Mouse (Mus musculus) monocyte, adult 2 months (primary cell): ENCODE measurements around the gene Lrrc4b.
A peak's percentile ranks its signal among the peaks of the same experiment; 100 is the strongest.

Experiments used
- DNase-seq, 2 experiments: peaks; one replicate each; pipeline ENCODE4 v3.0.0; 2022; ENCODE audit warnings: low spot score in 2 of 2, low read depth in 1 of 2

The Lrrc4b gene

GRCm38 (mm10) chr7:44428968-44429521 is at the start of gene Lrrc4b:
Gene Lrrc4b, plus strand, starts transcription at chr7:44429018.
- no peak for DNase-seq

GRCm38 (mm10) chr7:44382541-44382940 is 46.3 kb upstream of the Lrrc4b start:
- DNase-seq = no peak

GRCm38 (mm10) chr7:44383980-44384715 is 44.7 kb upstream of the Lrrc4b start, which contains the start of gene Syt3:
Gene Syt3, plus strand, starts transcription at chr7:44384102.
- DNase-seq = no peak

- DNase-seq = no peak
Observed at GRCm38 (mm10) chr7:44384716-44385059, 44.1 kb upstream of the Lrrc4b start.

DNA sequence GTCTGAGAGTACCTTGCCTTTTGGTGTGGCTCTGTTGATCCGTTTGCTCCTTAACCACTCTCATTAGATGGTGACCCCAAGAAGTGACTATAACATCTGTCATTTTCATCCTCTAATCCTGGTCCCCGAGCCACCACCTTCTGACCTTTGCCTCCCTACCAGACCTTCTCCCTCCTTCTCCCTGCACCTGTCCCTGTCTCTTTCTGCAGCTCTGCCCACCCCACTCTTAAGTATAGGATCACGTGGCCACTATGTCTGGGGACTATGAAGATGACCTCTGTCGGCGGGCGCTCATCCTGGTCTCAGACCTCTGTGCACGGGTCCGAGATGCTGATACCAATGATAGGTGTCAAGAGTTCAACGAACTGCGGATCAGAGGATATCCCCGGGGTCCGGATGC is 43.1 kb upstream of the Lrrc4b start, which contains the start of gene 1700008O03Rik:
Gene 1700008O03Rik (minus strand): TSS at position 101 of the 400 bp plus-strand sequence.
- no peak for DNase-seq

GRCm38 (mm10) chr7:44391831-44392230 is 37.0 kb upstream of the Lrrc4b start:
- DNase-seq = no peak

- DNase-seq = no peak
Observed at GRCm38 (mm10) chr7:44392341-44392740, 36.5 kb upstream of the Lrrc4b start.

GRCm38 (mm10) chr7:44393284-44393683 is 35.5 kb upstream of the Lrrc4b start:
- DNase-seq = no peak

DNA sequence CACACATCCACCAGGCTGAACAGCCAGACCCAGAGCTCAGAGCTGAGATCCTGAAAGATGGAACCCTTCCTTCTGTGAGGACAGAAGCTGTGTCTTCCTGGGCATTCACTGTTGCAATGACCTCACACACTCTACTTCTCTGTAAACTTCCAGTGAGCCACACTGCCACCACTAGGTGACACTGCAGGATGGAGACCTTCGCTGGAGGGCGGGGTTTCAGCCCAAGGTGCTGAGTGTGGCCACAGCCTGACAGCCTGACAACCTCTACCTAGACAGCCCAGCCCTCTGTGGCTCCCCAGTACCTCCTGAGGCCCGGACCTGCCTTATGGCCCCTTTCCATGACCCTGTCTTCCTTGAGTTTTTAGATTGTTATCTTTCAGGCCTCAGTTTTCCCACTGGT is 30.2 kb upstream of the Lrrc4b start:
- peak in 1 of 2 experiments; percentile 45 for DNase-seq

- DNase-seq = peak in 1 of 2 experiments; percentile 17
Observed at GRCm38 (mm10) chr7:44401673-44402072, 27.1 kb upstream of the Lrrc4b start.

GRCm38 (mm10) chr7:44405346-44406014 is 23.3 kb upstream of the Lrrc4b start:
- DNase-seq = peak; percentile 68 to 71

DNA sequence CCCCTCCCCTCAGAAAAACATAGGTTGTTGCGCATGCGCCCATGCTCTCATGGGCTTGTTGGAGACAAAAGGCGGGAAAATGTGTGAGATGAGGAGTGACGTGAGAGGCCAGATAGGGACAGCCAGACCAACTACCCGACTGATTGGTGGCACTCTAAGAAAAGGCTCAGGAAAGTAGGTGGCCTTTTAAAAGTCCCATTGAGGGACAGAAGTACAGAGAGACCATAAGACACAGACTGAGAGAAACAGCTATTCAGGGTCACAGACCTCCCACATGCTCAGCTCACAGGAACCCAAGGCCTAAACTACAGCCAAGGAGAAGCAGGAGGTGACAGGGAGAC is 22.8 kb upstream of the Lrrc4b start:
- no peak for DNase-seq

DNA sequence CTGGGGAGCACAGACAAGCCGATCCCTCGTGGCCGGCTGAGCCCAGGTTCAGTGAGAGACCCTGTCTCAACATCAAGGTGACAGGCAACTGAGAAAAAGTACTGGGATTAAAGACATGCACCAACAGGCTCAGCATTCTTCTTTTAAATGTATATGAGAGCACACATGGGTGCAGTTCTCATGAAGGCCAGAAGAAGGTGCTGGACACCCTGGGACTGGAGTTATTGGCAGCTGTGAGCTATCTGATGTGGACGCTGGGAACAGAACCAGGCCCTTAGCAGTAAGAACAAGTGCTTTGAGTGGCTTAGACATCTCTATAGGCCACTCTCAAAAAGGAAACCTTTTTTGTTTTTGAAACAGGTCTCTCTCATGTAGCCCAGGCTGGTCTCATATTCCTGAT is 17.7 kb upstream of the Lrrc4b start:
- no peak for DNase-seq

DNA sequence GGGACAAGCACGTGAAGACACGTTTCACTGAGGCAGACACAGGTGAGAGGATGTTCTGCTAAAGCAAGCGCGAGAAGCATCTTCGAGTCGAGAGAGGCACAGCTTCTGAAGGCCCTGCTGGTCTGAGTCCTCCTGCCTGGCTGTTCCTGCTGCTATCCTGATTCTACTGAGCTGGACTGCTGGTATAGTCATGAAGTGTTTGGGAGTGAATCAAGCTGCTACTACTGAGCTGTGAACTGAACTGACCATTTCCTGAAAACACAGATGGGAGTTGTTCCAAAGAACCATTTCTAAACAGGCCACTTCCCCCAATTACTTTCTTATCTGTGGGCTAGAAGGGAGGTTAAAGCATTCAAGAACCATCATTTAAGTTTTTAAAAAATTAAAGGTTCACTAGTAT is 15.5 kb upstream of the Lrrc4b start:
- no peak for DNase-seq

GRCm38 (mm10) chr7:44427666-44428065 is 1.2 kb upstream of the Lrrc4b start:
- no peak for DNase-seq

GRCm38 (mm10) chr7:44428171-44428950 is 457 bp upstream of the Lrrc4b start:
- DNase-seq = no peak

DNA sequence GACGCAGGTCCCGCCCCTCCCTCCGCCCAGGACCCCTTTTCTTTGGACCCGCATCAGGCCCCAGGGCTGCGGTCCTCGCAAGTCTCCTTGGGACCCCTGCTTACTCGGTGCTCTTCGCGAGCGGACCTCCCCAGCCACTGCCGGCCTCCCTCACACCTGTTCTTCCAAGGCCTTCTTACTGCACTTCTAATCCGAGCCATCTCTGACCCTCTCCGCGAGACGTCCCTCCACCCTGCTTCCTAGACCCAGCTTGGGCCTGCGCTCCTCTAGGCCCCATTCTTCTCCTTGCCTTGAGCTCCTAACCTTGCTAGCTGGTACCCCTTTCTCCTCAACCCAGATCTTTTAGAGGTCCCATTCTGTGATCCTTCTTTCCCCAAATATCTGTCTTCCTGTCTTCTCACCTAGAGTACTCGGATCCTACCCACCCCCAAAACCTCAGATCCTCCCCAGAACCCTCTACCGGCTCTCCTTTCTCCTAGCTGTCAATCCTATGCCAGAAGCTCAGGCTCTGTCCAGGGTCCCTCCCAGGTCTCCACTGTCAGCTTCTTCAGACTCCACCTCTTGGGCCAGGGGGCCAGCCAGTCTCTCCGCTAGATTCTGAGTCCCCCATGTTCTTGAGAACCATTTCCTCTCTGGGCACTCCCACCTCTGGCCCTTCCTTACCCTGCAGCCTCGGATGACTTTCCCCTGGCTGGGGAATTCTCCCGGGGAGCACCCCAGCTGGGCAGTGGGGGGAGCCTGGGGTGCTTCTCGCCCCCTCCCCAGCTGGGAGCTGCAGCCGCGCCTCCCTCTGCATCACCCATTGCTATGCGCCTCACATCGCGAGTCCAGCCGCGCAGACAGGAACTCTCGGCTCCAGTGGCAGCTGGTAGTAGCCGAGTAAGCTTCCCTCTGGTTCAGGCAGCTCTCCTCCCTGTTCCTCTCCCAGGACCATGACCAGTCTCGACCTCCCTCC is 993 bp downstream of the Lrrc4b start:
- no peak for DNase-seq

DNA sequence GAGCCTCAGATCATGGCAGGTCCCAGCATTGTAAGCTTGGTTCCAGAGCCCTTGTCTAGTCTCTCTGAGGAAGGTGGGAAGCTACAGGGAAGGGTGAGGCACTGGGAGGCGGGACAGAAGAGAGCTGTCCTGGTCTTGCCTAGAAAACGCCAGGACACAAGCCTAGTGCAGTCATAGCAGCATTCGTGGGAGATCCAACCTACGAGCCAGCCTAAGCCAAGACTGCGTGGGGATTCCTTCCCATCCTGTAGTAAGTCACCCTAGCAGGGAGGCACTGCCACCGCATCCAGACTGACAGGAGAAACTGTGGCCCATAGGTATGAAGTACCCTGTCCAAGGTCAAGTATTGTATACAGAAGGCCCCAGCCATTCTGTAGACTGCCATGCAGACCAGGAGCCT is 3.7 kb downstream of the Lrrc4b start:
- no peak for DNase-seq

- no peak for DNase-seq
Observed at GRCm38 (mm10) chr7:44433371-44433770, 4.6 kb downstream of the Lrrc4b start.

- no peak for DNase-seq
Observed at GRCm38 (mm10) chr7:44434089-44434488, 5.3 kb downstream of the Lrrc4b start.

DNA sequence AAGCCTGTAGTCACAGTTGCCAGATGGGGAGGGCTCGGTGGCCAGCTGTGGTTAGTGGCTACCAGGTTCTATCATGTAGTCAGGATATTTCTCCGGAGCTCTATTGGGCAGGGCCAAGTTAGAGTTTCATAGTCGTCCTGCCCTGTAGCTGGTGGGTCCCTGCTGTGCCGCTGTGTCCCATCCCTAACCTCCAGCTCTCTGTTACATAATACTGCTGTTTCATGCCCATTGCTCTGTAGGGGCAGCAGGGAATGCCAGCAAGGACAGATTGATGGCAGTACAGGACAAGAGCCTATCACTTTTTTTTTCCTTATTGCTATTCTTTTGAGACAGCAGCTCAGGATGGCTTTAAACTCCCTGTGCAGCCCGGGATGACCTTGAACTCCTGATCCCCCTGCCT is 7.0 kb downstream of the Lrrc4b start:
- DNase-seq = no peak
